Mouse (Mus musculus): ENCODE measurements around the gene Akna.

DNA sequence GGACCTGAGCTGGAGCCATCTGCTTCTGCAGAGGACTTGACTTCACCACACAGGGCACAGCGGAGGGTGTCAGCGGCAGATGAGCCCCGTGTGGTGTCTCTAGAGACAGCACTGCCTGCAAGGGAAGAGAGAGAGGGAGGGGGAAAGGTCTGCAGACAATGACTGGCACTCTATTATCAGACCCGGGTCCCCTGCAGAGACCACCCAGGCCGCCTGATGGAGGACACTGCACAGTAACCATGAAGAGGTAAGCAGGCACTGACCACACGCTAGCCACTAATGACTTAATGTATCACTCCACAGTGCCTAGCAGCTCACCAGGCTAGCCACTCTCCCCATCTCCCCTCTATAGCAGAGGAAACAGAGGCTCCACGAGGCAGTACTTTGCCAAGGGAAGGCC, 32.3 kb downstream of the Akna start:
- no peak for TF ChIP-seq CTCF (IDR thresholded peaks at IDR 0.05; ENCODE audit: control insufficient read depth, insufficient read depth, insufficient replicate concordance, low read depth, low read length)
- no peak for TF ChIP-seq POLR2A (IDR thresholded peaks at IDR 0.05; ENCODE audit: control insufficient read depth, low read depth, low read length)
